Mouse (Mus musculus): Measurements from ENCODE around the gene Snw1.
"Not testable (repeated sequence)": the region's sequence is repeated elsewhere in the genome, so short reads cannot be mapped to it uniquely, and the experiment has no call there.

Gene Snw1

DNA sequence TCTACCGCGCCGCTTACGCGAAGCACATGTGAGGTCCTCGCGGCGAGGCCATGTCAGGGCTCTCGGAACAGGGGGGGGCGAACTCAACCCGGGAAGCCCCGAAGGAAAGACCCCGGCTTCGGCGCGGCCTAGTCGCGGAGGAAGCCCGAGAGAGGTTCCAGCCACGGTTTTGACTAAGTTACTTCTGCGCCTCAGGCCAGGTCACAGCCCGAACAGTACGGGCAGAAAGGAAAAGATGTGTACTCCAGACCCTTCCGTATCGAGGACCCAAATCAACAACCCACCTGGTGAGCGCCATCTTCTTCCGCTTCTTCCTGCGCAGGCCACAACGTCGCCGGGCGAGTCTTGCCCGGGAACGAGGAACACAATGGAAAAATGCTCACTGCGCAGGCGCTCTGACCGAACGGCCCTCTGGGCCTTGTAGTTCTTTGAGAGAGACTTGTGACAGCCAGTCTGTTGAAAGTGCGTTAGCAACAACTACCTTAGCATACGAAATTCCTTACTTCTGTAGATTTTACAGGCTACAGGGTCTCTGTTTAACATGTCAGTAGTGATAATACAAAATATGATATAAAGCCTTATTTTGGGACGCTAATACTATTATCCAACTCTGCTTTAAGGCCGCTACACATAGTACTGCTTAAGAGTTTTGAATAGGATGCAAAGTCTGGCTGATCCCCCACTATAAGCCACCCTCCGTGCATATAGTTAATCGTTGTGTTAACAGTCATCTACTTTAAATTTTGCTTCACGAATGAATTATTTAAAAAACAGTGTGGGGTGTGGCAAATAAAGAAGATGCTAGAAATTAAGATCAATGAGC, at the start of gene Snw1:
TSS of gene Snw1 (minus strand) at position 311 of the 823 bp plus-strand sequence.
- peak; percentile 93 to 96 for DNase-seq

DNA sequence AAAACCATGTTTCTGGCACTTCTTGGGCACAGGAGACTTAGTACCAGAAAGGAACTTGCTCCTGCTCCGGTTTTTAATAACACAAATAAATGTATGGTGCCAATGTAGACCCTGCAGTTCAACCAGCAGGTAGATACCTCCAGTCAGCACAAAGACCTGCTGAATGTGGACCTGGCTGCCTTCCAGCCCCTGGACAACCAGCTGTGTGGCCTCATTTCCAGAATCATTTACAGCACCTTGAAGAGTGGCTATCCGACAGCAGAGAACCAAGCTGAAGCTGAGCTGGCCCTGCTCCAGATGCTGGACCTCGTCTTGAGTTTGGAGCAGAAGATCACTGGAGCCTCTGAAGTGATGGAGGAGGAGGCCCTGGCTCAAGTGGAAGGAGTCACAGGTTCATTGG, 47.5 kb upstream of the Snw1 start:
- DNase-seq, result peak; percentile 1 to 2

DNA sequence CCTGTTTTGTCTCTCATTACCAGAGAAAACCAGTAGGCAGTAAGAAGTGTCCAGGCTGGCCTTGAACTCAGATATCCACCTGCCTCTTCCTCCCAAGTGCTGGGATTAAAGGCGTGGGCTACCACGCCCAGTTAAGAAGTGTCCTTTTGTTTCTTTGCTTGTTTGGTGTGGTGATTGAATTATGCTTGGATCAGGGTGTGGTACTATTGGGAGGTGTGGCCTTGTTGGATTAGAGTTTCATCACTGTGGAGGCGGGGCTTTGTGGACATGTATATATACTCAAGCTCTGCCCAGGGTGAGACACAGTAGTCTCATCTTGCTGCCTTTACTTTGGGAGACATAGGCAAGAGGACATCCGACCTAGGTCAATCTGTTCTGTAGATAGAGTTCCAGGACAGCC, 41.9 kb upstream of the Snw1 start, which contains the start of gene Gm8300:
TSS of gene Gm8300 (plus strand) at position 301 of the 400 bp plus-strand sequence.
- DNase-seq, result not testable (repeated sequence)

DNA sequence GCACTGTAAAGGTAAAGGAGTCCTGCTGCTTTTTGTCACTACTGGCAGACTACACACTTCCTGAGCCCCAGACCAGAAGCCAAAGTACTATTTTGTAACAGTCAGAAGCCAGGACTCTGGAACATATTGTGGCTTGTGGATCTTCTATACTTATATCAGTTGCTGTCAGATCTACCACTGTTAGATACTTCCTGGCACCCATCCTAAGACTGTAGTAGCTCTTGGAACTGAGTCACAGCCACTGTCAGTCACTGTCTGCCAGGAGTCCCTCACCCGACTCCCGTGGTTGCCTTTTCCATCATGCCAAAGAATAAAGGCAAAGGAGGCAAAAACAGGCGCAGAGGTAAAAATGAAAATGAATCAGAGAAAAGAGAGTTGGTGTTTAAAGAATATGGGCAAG, 22.3 kb upstream of the Snw1 start, which contains the start of gene Gm5788:
TSS of gene Gm5788 (plus strand) at position 301 of the 400 bp plus-strand sequence.
- DNase-seq, result not testable (repeated sequence)

DNA sequence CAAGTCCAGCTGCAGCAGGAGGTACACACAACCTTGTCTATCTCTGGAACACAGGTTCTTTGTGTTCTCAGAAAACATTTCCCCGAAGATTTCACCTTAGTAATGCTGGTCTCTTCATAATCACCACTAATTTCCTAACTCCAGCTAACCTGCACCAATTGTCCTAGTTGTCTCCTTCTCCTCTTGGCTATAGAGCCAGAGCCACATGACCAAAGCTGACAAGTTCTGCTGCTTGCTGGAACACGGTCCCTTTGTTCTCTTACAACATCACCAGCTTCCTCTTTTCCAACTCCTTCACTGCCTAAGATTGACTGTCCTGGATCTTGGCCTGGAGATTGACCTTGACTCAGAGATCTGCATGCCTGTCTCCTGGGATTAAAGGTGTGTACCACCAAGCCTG, 16.6 kb upstream of the Snw1 start:
- DNase-seq, result not testable (repeated sequence)

DNA sequence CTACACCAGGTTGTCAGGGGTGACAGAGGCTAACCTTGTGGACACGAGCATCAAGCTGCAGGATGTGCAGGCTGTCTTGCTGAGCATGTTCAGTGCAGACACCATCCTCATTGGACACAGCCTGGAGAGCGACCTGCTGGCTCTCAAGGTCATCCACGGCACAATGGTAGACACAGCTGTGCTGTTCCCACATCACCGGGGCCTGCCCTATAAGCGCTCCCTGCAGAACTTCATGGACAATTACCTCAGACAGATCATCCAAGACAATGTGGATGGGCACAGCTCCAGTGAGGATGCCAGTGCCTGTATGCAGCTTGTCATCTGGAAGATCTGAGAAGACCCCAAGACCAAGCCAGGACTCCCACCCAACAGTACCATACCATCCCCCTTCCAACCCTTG, 10.4 kb upstream of the Snw1 start:
- DNase-seq, result not testable (repeated sequence)

DNA sequence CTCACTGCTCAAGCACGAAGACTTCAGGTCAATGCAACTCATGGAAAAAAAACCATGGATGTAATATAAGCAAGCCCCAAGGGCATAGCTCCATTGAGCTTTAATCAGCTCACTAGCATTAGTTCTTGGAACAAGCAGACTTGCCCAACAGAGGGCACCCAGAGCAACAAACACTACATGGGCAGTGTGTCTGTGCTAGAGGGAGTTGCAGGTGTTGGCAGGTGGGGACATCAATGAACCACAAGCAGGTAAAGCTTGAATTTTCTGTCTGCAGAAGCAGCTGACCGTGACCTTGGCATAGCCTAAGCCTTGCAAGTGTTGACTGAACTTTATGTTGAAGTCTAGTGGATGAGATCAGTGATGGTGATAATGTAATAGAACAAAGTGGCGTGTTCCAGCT, 2.7 kb upstream of the Snw1 start:
- no peak for DNase-seq

DNA sequence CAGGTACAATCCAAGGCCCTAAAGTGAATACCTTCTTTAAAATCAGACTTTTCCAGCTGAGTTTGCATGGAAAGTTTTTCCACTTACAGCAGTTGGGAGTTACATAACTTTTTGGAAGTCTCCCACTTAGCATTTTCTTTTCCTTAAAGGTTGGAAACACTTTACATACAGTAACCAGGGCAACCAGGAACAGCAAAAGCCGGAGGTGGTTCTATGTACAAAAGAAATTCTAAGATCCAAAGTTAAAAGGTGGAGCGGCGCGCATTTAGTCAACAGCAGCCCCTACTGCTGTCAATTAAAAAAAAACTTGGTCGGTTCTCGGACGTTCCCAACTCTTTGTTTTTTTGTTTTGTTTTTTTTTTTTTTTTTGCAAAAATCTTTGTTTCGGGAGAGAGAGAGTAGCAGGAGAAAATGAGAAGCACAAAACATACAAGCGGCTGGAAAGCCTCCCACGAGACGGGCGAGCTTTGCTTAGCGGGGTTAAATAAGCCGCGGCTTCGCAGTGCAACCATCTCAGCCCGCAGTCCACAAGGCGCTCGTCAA, 582 bp downstream of the Snw1 start:
- DNase-seq, result no peak

DNA sequence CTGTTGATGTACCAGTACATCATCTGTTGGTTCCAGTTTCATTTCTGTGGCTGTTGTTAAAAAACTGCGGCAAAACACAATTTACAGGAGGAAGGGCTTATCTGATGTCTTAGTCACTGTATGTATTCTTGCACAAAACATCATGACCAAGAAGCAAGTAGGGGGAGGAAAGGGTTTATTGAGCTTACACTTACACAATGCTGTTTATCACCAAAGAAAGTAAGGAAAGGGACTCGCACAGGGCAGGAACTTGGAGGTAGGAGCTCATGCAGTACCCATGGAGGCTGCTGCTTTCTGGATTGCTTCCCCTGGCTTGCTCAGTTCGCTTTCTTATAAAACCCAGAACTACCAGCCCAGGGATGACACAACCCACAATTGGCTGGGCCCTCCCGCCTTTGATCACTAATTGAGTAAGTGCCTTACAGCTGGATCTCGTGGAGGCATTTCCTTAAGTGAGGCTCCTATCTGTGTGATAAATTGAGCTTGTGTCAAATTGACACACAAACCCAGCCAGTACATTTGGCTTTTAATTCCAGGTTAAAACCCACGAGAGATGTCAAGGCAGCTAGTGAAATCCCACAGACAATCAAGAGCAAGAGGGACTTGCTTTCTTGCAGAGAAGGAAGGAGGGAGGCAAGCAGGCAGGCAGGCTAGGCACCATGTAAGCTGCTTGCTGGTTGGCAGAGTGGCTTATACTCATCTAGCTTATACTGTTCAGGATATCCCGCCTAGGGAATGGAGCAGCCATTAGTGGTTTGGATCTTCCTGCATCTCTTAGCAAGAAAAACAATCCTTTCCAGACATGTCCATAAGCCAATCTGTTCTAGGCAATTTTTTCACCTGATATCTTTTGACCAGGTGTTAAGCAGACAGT, 1.6 kb downstream of the Snw1 start:
- no peak for DNase-seq

DNA sequence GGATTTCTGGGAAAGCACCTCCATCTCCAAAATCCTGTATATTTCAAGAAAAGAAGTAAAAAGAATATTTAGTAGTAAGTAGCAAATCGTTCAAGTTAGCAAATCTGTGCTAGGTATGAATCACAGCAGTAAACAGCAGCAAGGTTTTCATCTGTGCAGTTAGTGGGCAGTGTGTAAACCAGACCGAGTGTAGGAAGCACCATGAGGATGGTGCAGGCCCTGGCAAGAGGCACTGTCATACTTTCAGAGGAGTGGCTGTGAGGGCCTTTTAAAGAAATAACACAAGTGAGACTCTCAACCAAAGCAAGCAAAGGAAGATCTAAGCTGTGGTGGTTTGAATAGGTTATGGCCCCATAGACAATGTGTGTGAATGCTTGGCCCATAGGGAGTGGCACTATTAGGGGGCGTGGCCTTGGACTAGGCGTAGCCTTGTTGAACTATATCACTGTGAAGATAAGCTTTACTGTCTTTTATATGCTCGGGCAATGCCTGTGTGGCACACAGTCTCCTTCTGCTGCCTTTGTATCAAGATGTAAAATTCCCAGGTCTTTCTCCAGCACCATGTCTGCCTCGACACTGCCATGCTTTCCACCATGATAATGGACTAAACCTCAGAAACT, 7.3 kb downstream of the Snw1 start:
- no peak for DNase-seq

DNA sequence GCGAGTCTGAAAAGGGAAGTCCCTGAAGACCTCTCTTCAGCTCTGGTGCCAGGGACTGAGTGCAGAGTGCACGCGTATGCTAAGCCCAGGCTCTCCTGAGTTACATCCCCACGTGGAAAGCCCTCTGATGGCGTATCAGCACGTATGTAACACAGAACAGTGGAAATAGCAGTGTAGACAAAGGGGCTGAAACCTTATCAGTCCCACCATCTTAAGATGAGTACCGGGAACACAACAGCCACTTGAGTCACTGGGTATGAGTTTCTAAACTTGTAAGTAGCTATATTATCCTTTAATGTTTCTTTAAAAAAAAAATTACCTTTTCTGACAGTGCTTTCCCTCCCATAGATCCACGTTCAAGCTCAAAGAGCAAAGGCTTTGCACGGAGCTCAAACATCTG, 22.6 kb downstream of the Snw1 start:
- no peak for DNase-seq

DNA sequence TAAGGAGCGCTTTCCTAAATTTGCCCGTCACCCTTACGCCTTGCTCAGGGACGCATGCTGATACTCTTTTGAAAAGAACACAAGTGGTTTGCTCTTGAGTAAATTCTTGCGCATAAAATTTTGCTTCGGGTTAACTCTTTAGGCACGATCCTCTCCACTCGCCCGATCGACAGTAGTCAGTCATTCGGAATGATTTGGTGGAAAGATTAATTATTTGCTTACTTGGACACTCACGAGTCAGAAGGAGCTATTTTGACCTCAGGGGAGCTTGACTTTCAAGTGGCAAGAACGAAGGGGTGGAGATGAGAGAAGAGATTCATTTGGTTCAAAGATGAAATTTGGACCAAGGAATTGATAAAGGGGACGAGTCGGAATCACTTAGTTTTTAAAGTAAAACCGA, 27.9 kb downstream of the Snw1 start:
- no peak for DNase-seq

DNA sequence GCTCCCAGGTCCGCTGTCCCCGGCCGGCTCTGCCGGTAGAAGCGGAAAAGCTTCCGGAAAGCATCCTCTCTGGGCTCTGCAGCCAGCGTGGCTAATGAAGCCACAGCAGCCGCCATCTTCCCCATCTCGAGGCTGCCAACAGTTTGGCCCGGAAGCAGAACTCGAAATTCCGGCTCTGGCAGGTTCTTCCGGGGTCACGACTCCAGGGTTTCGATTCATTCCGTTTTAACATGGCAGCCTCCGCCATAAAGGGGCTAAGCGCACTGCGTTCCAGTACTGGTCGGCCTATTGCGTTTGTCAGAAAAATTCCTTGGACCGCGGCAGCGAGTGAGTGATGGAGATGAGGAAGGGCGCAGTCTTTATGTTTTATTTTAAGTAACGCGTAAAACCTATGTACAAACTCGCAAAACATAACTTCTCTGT, 28.4 kb downstream of the Snw1 start, which contains the start of the genes Slirp and Alkbh1:
TSS of gene Slirp (plus strand) at position 197 of the 423 bp plus-strand sequence.
TSS of gene Alkbh1 (minus strand) at position 318 of the 423 bp plus-strand sequence.
- DNase-seq, result peak; percentile 93 to 95

DNA sequence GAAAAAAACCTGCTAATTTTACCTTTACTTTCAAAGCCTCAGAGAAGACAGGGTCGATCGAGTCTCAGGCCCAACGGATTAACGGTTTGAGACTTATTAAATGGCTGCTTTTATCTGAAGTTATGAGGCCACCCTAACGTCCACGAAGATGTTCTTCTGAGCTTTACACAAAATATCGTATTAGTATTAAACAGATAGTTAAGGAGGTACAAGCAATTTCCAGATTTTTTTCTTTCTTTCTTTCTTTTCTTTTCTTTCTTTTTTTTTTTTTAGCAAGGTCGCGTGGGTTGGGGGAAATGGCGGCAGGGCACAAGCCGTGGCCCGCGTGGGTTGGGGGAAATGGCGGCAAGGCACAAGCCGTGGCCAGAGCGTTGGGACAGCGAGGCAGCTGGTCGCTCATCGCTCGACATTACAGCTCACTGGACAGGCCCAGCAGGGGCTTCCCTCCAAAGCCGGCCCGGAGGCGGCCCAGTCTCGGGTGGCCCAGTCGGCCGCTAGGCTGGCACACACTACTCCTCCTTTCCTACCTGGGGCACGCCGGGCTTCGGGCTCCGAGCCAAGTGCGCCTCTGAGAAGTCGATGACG, 28.9 kb downstream of the Snw1 start:
- no peak for DNase-seq

DNA sequence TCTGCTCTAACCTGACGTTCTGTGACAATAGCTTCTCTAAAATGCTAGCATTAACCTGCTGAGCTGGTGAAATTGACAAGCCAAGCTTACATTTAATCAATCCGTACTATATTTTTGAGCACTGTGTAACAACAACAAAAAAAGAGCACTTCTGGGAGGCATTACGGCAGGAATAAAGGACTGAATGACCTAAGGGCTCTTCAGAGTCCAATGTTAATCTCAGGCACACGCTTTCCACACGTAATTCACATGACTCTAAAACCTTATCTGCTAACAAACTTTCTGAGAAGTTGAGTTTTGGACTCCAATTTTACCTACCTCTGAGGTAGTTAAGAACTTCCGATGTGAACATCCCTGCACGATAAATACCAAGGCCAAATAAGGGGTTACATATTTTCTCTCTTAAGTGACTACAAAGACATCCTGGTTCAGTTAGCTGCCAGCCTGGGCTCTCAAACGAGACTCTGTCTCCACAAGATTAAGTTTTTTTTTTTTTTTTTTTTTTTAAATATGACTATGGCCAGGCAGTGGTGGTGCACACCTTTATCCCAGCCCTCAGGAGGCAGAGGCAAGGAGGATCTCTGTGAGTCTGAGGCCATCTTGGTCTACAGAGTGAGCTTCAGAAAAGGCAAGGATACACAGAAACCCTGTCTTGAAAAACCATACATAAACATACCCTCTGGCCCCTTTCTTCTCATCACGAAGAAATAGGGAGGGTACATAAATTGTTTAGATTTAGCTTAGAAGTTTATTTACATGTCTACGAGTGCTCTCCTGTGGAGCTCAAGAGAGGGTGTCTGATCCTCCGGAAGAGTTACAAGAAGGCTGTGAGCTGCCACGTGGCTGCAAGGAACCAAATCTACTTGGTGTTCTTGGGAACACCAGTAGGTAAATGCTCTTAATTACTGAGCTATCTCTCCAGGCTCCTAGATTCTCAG, 29.6 kb downstream of the Snw1 start:
- peak; percentile 8 to 15 for DNase-seq

DNA sequence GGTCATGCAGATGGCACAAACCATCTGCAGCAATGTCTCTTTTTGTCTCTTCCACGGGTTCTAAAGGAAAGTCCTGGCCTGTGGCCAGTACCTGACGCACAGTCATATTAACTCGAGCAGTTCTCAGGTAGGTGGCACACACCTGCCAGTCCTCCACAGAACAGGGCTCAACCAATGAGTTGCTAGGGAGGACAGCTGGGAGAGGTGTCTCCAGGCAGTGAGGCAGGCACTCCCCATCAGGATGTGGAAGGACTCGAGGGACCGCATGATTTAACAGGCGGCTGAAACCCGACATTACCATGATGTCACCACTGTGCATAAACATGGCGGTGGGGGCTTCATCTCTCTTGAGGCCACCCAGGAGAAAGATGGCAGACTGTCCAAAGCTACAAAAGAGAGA, 43.2 kb downstream of the Snw1 start:
- DNase-seq, result no peak

DNA sequence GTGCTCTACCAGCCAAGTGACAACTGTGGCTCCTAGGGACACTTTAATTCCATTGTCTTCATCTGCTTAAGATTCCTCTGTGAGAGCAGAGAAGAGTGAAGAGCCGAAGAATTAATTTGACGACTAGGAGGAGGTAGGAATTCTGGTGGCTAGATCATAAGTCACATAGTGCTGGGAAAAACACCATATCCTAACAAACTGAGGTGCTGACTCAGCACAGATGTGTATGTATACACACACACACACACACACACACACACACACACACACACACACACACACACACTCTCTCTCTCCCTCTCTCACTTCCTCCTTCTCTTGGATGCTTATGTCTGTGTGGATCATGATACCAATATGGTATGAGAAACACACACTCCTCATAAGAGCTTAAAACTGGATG, 43.8 kb downstream of the Snw1 start:
- DNase-seq, result no peak

DNA sequence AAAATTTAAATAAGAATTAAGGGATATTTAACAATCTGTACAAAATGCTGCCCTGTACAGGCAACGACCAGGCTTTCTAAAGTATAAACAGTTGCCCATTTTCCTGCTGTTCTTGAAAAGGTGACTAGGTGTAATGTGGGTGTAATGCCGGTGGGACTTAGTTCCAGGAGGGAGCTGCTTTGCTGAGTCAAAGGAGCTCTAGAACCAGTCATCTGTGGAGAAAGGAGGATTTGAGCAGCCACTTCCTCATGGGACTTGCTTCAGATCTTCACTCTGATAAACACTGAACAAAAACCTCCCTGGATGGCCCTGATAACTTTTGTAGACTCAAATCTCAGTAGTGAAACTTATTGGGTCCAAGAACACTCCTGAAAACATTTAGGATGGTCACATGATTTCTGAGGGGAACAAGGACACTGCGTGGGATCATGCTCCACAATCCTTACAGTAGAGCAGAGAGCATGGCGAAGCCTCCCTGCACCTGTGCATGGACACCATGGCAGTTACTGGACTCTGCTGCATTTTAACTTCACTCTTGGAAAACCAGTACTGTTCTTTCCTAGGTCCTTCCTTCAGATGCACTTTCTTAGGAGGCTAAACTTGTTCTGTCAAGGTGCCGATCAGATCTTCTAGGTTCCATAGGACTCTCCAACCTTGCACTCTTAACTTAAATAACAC, 45.6 kb downstream of the Snw1 start:
- no peak for DNase-seq

DNA sequence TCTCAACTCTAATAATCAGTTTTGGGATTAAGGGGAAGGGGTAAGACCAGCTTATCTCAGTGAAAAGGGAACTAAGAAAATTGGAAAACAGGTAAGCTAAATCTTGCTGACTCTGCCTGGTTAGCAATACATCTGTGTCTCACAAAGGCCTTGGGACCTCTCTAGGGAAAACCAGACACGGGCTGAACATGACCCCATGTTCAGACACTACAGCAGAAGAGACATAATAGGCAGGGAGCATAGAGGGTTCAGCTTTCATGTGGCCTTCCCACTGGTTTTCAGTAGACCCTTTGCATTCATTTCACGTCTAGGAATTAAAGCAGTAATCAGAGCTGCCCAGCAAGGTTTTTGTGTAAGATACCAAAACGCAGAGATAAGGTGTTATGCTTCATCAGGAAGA, 47.6 kb downstream of the Snw1 start:
- DNase-seq, result no peak

DNA sequence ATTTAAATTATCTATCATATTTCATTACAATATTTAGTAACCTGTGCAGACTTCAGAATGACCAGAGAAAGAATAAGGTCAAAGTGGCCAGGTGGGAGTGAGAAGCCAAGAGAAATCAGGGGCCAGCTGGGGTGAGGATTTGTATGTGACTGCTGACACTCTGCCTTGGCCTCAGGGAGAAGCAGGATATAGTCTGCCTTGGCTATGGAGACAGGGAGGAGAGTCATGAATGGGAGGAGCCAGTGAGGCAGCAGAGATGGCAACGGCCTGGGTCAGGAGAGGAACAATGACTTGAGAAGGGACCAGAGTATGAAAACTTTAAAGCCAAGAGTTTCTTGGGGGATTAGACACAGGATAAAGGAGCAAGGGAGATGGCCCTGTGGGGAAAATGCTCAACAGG, 48.4 kb downstream of the Snw1 start:
- DNase-seq, result no peak
